Mouse (Mus musculus) CD4-positive helper T cell, adult 2 months (primary cell): ENCODE measurements around the gene Ifna4.
A peak's percentile ranks its signal among the peaks of the same experiment; 100 is the strongest.
"Not testable (repeated sequence)": the region's sequence is repeated elsewhere in the genome, so short reads cannot be mapped to it uniquely, and the experiment has no call there.

ENCODE experiments used
- DNase-seq: peaks from one replicate; pipeline ENCODE4 v3.0.0-alpha.2; 2012; ENCODE audit warnings: low read depth, missing footprints, low spot score

Ifna4 gene

DNA sequence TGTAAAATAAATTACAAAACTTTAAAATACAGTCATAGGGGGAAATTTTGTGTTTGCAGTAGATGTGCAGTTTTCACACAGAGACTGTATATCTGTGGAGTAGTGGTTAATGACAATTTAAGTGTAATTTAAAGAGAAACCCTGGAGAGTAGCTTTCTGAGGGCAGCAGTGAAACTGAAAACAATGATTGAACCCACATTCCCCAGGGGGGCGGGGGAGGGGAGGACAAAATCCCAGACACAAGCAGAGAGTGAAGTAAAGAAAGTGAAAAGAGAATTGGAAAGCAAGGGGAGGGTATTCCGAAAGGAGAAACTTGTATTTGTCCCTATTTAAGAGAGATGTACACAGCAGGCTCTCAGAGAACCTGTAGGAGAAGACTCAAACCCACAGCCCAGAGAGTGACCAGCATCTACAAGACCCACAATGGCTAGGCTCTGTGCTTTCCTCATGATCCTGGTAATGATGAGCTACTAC is at the start of gene Ifna4:
Ifna4 (plus strand) TSS at position 424 of the 474 bp plus-strand sequence.
- no peak for DNase-seq

DNA sequence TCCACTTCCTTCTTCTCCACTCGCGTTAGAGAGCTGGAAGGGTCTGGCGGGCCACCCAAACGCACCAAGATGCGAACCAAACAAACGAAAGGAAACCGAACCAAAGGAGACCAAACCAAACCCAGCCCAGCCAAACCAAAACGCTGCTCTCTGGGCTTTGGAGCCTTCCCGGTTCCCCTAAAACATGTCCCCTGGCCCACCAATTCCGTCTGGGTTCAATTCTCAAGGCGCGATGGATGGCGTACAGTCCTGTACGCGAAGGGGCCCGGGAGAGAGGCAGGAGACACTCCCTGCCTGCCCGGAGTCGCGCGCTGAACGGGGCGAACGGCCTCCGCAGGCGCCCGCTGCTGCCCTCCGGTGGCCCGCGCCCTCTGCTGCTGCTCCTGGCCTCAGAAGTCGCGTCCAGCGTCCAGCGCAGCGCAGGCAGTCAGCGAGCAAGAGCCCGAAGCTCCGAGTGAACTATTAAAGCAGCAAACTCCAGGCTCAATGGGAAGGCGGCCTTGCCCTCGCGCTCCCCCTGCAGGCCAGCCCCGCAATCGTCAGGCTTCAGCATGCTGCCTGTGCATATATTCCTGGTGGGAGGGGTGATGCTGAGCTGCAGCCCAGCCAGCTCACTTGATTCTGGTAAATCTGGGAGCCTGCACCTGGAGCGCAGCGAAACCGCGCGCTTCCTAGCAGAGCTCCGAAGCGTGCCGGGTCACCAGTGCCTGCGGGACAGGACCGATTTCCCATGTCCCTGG is 47.6 kb upstream of the Ifna4 start, which contains the start of gene Gm13275:
Gm13275 (plus strand) TSS at position 552 of the 740 bp plus-strand sequence.
- DNase-seq: not testable (repeated sequence)

DNA sequence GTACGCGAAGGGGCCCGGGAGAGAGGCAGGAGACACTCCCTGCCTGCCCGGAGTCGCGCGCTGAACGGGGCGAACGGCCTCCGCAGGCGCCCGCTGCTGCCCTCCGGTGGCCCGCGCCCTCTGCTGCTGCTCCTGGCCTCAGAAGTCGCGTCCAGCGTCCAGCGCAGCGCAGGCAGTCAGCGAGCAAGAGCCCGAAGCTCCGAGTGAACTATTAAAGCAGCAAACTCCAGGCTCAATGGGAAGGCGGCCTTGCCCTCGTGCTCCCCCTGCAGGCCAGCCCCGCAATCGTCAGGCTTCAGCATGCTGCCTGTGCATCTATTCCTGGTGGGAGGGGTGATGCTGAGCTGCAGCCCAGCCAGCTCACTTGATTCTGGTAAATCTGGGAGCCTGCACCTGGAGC is 44.6 kb upstream of the Ifna4 start, which contains the start of gene Gm13279:
Gm13279 (plus strand) TSS at position 301 of the 400 bp plus-strand sequence.
- not testable (repeated sequence) for DNase-seq

DNA sequence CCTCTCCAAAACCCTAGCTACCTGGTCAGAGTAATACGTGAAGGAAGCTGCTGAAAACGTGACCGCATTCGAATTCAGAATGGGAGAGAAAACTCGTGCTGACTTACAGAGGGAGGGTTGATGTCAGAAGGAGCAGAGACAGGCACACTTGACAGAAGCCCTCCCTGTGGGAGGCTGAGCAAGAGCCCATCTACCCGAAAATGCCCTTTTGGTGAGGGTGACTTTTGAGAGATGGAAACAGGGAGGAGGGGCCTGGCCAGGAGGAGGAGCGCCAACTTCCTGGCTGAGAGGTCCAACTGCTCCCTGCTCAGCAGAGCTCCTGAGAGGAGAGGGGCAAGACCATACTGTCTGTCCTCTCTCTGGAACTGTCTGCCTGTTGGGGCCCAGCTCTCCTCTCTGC is 42.3 kb upstream of the Ifna4 start, which contains the start of gene Gm13285:
Gm13285 (plus strand) TSS at position 301 of the 400 bp plus-strand sequence.
- DNase-seq: not testable (repeated sequence)

DNA sequence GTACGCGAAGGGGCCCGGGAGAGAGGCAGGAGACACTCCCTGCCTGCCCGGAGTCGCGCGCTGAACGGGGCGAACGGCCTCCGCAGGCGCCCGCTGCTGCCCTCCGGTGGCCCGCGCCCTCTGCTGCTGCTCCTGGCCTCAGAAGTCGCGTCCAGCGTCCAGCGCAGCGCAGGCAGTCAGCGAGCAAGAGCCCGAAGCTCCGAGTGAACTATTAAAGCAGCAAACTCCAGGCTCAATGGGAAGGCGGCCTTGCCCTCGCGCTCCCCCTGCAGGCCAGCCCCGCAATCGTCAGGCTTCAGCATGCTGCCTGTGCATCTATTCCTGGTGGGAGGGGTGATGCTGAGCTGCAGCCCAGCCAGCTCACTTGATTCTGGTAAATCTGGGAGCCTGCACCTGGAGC is 38.7 kb upstream of the Ifna4 start, which contains the start of gene Gm13287:
Gm13287 (plus strand) TSS at position 301 of the 400 bp plus-strand sequence.
- not testable (repeated sequence) for DNase-seq

DNA sequence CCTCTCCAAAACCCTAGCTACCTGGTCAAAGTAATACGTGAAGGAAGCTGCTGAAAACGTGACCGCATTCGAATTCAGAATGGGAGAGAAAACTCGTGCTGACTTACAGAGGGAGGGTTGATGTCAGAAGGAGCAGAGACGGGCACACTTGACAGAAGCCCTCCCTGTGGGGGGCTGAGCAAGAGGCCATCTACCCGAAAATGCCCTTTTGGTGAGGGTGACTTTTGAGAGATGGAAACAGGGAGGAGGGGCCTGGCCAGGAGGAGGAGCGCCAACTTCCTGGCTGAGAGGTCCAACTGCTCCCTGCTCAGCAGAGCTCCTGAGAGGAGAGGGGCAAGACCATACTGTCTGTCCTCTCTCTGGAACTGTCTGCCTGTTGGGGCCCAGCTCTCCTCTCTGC is 36.4 kb upstream of the Ifna4 start, which contains the start of gene Gm13288:
Gm13288 (plus strand) TSS at position 301 of the 400 bp plus-strand sequence.
- DNase-seq: not testable (repeated sequence)

DNA sequence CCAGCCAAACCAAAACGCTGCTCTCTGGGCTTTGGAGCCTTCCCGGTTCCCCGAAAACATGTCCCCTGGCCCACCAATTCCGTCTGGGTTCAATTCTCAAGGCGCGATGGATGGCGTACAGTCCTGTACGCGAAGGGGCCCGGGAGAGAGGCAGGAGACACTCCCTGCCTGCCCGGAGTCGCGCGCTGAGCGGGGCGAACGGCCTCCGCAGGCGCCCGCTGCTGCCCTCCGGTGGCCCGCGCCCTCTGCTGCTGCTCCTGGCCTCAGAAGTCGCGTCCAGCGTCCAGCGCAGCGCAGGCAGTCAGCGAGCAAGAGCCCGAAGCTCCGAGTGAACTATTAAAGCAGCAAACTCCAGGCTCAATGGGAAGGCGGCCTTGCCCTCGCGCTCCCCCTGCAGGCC is 35.9 kb upstream of the Ifna4 start:
- DNase-seq: not testable (repeated sequence)

DNA sequence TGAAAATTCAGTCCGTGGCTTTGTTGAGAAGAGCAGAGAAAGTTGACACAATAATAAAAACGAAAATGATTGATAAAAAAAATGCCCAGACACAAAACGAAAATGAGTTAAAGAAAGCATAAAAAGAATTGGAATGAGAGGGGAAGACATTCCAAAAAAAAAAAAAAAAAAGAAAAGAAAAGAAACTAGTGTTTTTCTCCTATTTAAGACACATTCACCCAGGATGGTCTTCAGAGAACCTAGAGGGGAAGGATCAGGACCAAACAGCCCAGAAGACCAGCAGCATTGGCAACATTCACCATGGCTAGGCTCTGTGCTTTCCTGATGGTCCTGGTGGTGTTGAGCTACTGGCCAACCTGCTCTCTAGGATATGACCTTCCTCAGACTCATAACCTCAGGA is 25.7 kb upstream of the Ifna4 start, which contains the start of gene Ifna7:
Ifna7 (plus strand) TSS at position 301 of the 400 bp plus-strand sequence.
- no peak for DNase-seq

DNA sequence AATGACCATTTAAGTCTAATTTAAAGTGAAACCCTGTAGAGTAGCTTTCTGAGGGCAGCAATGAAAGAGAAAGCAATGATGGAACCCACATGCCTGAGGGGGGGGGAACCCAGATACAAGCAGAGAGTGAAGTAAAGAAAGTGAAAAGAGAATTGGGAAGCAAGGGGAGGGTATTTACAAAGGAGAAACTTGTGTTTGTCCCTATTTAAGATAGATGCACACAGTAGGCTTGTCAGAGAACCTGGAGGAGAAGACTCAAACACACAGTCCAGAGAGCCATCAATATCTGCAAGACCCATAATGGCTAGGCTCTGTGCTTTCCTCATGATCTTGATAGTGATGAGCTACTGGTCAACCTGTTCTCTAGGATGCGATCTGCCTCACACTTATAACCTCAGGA is 22.0 kb upstream of the Ifna4 start, which contains the start of gene Ifna11:
Ifna11 (plus strand) TSS at position 301 of the 400 bp plus-strand sequence.
- no peak for DNase-seq

DNA sequence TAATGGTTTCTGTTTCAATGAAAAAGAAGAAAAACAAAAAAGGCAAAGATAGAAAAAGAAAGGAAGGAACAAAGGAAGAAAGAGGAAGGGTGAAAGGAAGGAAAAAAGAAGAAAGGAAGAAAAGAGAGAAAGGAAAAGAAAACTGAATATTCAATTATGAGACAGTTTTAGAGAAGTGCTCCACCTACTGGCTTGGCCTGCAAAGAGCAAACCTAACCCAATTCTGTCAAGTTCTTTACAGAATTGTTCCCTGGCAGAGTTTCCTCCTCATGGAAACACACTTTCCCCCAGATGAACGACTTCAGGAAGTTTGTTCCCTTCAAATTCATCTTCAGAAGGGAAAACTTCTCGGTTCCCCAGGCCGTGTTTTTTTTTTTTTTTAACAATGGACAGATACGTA is 18.7 kb upstream of the Ifna4 start:
- peak; percentile 29 for DNase-seq

DNA sequence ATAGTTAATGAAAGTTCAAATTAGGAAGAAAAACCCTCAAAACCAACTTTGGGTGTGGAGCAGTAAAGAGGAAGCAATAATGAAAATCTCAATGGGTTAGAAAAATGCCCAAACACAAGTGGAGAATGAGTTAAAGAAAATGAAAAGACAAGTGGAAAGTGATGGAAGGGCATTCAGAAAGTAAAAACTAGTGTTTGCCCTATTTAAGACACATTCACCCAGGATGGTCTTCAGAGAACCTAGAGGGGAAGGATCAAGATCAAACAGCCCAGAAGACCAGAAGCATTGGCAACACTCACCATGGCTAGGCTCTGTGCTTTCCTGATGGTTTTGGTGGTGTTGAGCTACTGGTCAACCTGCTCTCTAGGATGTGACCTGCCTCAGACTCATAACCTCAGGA is 14.5 kb upstream of the Ifna4 start, which contains the start of gene Ifna6:
Ifna6 (plus strand) TSS at position 301 of the 400 bp plus-strand sequence.
- DNase-seq: not testable (repeated sequence)

DNA sequence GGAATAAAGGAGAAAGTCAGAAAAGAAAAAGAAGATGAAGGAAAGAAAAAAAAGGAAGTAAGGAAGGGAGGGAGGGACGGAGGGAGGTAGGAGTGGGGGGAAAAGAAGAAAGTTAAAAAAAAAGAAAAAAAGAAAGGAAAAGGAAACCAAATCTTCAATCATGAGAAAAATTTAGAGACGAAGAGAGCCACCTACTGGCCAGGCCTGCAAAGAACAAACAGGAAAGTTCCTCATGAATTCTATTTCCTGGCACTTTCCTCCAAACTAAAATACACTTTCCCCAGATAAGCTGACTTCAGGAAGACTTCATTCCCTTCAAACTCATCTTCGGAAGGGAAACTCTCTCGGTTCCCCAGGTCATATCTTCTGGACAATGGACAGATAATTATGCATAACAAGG is 11.1 kb upstream of the Ifna4 start:
- peak; percentile 37 for DNase-seq

DNA sequence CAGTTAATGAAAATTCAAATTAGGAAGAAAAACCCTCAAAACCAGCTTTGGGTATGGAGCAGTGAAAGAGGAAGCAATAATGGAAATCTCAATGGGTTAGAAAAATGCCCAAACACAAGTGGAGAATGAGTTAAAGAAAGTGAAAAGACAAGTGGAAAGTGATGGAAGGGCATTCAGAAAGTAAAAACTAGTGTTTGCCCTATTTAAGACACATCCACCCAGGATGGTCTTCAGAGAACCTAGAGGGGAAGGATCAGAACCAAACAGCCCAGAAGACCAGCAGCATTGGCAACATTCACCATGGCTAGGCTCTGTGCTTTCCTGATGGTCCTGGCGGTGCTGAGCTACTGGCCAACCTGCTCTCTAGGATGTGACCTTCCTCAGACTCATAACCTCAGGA is 6.4 kb upstream of the Ifna4 start, which contains the start of gene Ifna5:
Ifna5 (plus strand) TSS at position 301 of the 400 bp plus-strand sequence.
- not testable (repeated sequence) for DNase-seq

DNA sequence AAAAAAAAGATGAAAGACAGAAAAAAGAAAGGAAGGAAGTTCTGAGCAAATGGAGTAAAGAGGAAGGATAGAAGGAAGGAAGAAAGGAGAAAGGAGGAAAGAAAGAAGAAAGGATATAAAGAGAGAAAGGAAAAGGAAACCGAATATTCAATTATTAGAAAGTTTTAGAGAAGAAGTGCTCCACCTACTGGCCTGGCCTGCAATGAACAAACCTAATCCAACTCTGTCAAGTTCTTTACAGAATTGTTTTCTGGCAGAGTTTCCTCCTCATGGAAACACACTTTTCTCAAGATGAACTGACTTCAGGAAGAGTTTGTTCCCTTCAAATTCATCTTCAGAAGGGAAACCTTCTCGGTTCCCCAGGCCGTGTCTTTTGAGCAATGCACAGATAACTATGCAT is 2.8 kb upstream of the Ifna4 start:
- DNase-seq: peak; percentile 18

DNA sequence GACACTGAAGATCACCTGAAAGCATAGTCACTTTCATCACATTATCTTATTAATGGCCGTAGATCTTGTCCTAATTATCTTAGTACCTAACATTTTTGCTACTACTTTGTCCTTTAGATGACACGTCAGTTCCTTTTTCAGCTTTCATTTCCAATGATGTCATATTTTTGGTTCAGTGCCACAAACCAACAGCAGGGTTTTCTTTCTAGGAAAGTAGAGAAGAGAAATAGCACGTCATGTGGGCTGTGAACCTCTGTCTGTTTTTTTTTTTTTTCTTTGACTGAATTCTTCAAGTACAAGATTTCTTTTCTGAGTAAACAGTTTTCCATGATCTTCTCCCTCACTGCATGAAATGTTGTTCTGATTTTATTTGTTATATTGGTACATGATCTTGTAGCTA is 1.6 kb upstream of the Ifna4 start:
- DNase-seq: no peak

DNA sequence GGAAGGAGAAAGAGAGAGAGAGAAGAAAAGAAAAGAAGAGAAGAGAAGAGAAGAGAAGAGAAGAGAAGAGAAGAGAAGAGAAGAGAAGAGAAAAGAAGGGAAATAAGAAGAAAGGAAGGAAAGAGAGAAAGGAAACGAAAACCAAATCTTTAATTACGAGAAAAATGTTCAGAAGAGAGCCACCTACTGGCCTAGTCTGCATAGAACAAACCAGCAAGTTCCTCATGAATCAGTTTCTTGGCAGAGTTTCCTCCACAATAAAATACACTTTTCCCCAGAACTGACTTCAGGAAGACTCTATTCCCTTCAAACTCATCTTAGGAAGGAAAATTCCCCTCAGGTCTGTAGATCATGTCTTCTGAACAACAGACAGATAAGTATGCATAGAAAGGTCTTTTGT is 3.7 kb downstream of the Ifna4 start:
- DNase-seq: peak; percentile 30

DNA sequence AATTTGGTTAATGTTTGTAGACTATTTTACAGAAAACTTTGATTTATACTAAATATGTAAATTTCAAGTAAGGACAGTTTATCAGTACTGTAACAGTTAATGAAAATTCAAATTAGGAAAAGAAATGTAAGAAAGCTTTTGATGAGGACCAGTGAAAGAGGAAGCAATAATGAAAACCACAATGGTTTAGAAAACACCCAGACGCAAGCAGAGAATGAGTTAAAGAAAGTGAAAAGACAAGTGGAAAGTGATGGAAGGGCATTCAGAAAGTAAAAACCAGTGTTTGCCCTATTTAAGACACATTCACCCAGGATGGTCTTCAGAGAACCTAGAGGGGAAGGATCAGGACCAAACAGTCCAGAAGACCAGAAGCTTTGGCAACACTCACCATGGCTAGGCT is 8.0 kb downstream of the Ifna4 start, which contains the start of gene Ifna1:
Ifna1 (plus strand) TSS at position 390 of the 400 bp plus-strand sequence.
- no peak for DNase-seq

DNA sequence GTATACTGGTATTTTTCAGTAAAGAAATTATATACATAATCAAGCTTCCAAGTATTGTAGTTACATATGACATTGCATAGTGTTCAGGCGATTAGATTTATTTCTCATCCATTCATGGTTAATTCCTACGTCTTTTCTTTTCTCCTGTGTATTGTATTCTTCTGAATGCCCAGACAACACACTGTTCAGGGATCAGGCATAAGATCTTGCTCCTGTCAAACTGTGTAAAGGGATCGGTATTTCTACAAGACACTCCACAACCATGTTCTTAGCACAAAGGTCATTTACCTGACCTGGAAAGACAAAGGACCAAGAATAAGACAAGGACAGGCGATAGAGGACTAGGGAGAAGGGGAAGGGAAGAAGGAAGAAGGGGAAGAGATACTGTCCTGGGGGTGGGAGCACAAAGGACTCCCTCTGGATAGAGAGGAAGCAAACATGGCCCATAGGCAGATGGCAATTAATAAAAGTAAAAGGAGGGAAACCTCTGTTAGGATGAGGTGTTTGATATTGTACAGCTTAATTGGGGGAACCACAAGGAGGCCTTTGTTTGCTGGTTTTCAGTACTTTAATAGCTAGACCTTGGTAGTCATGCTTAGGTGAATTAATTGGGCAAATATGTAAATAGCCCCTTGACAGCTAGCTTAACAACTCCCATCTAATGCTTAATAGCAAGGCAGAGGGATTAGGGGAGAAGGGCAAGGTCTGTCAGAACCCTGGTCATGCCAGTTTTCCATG is 9.5 kb downstream of the Ifna4 start:
- no peak for DNase-seq

DNA sequence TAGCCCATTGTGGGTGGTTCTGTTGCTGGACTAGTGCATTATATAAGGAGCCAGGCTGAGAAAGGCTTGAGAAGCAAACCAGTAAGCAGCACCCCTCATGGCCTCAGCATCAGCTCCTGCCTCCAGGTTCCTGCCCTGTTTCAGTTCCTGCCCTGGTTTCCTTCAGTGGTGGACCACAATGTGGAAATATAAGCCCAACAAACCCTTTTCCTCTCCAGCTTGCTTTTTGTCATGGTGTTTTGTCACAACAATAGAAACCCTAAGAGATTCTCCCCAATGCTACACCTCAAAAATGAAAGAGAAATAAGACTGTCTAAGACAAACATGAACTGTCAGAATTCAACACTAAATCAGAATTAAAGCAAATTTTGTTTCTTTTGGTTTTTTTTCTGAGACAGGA is 17.6 kb downstream of the Ifna4 start:
- DNase-seq: no peak

DNA sequence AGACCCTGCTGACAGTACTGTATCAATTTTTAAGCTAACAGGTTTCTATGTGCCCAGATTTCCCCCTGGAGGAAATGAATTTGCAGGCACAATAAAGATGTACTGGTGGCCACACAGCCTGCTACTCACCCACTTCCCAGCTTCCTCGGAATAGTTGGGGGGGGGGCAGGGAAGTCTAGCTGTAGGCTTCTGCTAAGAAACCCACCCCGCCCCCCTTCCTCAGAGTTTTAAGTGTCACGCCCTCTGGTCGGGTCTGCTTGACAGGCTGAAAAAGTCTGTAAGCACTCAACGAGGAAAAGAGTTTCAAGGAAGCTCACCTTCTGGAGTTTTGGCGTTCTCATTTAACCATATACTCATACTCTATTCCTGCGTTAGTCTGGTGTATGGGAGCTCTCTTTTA is 21.6 kb downstream of the Ifna4 start:
- DNase-seq: no peak

DNA sequence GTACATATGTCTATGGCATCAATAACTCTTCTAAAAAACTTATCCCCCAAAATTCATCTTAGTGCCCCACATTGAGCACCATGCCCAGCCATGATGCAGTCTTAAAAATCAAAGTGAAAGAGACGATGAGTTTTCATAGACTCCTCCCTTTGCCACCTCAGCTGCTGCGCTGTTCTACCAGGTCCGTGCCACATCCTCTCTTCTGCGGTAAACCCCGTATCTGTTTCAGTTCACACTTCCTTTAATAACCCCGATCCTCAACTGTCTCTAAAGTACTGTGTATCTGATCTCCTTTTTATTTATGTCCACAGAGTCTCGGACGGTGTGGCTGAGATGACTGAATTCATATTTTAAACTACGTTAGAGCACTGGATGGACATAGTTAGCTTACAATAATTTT is 22.9 kb downstream of the Ifna4 start:
- DNase-seq: peak; percentile 89
